Mouse (Mus musculus): ENCODE results near the gene Fkbp2. TPM values are rescaled to one million over a fixed set of nuclear protein-coding genes. Genes with fewer than 3 reads are reported as not detected.
A peak's percentile ranks its signal among the peaks of the same experiment; 100 is the strongest.

Gene Fkbp2
- total and polyA plus RNA-seq, 2 experiments from 2014 or later: 0.65 to 59.9 TPM

GRCm38 (mm10) chr19:6989251-6989650, 8.9 kb upstream of the Fkbp2 start:
- Histone ChIP-seq H3K4me3 (ENCODE audit: low read depth, low read length) (no peak overlapping the region), H3K4me2 (ENCODE audit: low read depth, low read length) (no peak overlapping the region), H3K36me3 (replicated peaks; ENCODE audit: control insufficient read depth, insufficient read depth, low read length) (peaks cover 11% of the 10 kb centered on the region), H3K4me1 (ENCODE audit: control insufficient read depth, insufficient read depth) (peaks cover 16% of the 10 kb centered on the region), H3K9me3 (replicated peaks; ENCODE audit: control insufficient read depth, low read length) (no peaks in the 10 kb centered on the region), H3K27me3 (ENCODE audit: control insufficient read depth, insufficient read depth, low read length) (no peaks in the 10 kb centered on the region), H3K27ac (ENCODE audit: low read depth) (no peak overlapping the region), H3K9ac (replicated peaks; ENCODE audit: low read depth, low read length) (no peak overlapping the region)
- no peak for ATAC-seq (ENCODE audit: insufficient read depth, low read depth)
- DNase-seq (ENCODE audit: low spot score): no peak
- WGBS: 89% methylated on average over 8 of the region's 8 CpGs
- no peak for TF ChIP-seq EP300 (IDR thresholded peaks at IDR 0.05; ENCODE audit: low read depth)
- no peak for TF ChIP-seq CTCF (IDR thresholded peaks at IDR 0.05; ENCODE audit: low read depth)

- H3K9ac ChIP-seq (replicated peaks; ENCODE audit: low read depth, low read length): peak overlapping the region; percentile 93
- ATAC-seq (ENCODE audit: insufficient read depth, low read depth): peak; percentile 2; the same call in 1 of the 2 replicates
These were observed 7.6 kb upstream of the Fkbp2 start for GRCm38 (mm10) chr19:6987904-6988285.

GRCm38 (mm10) chr19:6987061-6987903, 7.0 kb upstream of the Fkbp2 start, which contains the start of gene Vegfb:
Gene Vegfb (minus strand): TSS chr19:6987651.
- WGBS: under 1% methylated on average over 55 of the region's 85 CpGs

More at GRCm38 (mm10) chr19:6987904-6988285, 7.6 kb upstream of the Fkbp2 start:
- H3K9me3 ChIP-seq (replicated peaks; ENCODE audit: control insufficient read depth, low read length): no peaks in the 10 kb centered on the region
- H3K27ac ChIP-seq (ENCODE audit: low read depth): peak overlapping the region; percentile 99
- H3K4me3 ChIP-seq (ENCODE audit: low read depth, low read length): peak overlapping the region; percentile 93
- 6% methylated on average over 8 of the region's 8 CpGs for WGBS
- no peaks in the 10 kb centered on the region for H3K27me3 ChIP-seq (ENCODE audit: control insufficient read depth, insufficient read depth, low read length)
- DNase-seq (ENCODE audit: low spot score): no peak
- TF ChIP-seq EP300 (IDR thresholded peaks at IDR 0.05; ENCODE audit: low read depth) (no peak), CTCF (IDR thresholded peaks at IDR 0.05; ENCODE audit: low read depth) (no peak)
- H3K4me2 ChIP-seq (ENCODE audit: low read depth, low read length): peak overlapping the region; percentile 89
- peaks cover 20% of the 10 kb centered on the region for H3K36me3 ChIP-seq (replicated peaks; ENCODE audit: control insufficient read depth, insufficient read depth, low read length)
- peaks cover 15% of the 10 kb centered on the region for H3K4me1 ChIP-seq (ENCODE audit: control insufficient read depth, insufficient read depth)

GRCm38 (mm10) chr19:6985951-6986708, 5.8 kb upstream of the Fkbp2 start:
- TF ChIP-seq CTCF (IDR thresholded peaks at IDR 0.05; ENCODE audit: low read depth): no peak
- no peak for TF ChIP-seq EP300 (IDR thresholded peaks at IDR 0.05; ENCODE audit: low read depth)
- peak overlapping the region; percentile 99 for H3K27ac ChIP-seq (ENCODE audit: low read depth)
- DNase-seq (ENCODE audit: low spot score): no peak

More at GRCm38 (mm10) chr19:6987061-6987903, 7.0 kb upstream of the Fkbp2 start, which contains the start of gene Vegfb:
- H3K9me3 ChIP-seq (replicated peaks; ENCODE audit: control insufficient read depth, low read length): no peaks in the 10 kb centered on the region
- H3K9ac ChIP-seq (replicated peaks; ENCODE audit: low read depth, low read length): peak within 1 kb of the TSS; percentile 93
- H3K4me3 ChIP-seq (ENCODE audit: low read depth, low read length): peak within 1 kb of the TSS; percentile 93
- H3K27me3 ChIP-seq (ENCODE audit: control insufficient read depth, insufficient read depth, low read length): no peaks in the 10 kb centered on the region
- ATAC-seq (ENCODE audit: insufficient read depth, low read depth) (peak; percentile 63), DNase-seq (ENCODE audit: low spot score) (peak; percentile 69)
- peak within 1 kb of the TSS; percentile 89 for H3K4me2 ChIP-seq (ENCODE audit: low read depth, low read length)
- H3K27ac ChIP-seq (ENCODE audit: low read depth): peak within 1 kb of the TSS; percentile 99
- H3K4me1 ChIP-seq (ENCODE audit: control insufficient read depth, insufficient read depth): peaks cover 15% of the 10 kb centered on the region; the same call in 1 of the 2 replicates
- H3K36me3 ChIP-seq (replicated peaks; ENCODE audit: control insufficient read depth, insufficient read depth, low read length): peaks cover 26% of the 10 kb centered on the region
- no peak for TF ChIP-seq CTCF (IDR thresholded peaks at IDR 0.05; ENCODE audit: low read depth)
- TF ChIP-seq EP300 (IDR thresholded peaks at IDR 0.05; ENCODE audit: low read depth): 0 out of 2 replicates have a peak, but pooled peaks have one; percentile 11

GRCm38 (mm10) chr19:6985300-6985699, 5.0 kb upstream of the Fkbp2 start:
- H3K36me3 ChIP-seq (replicated peaks; ENCODE audit: control insufficient read depth, insufficient read depth, low read length): peaks cover 28% of the 10 kb centered on the region
- DNase-seq (ENCODE audit: low spot score): no peak
- peaks cover 20% of the 10 kb centered on the region for H3K4me1 ChIP-seq (ENCODE audit: control insufficient read depth, insufficient read depth)
- no peak overlapping the region for H3K27ac ChIP-seq (ENCODE audit: low read depth)
- H3K9me3 ChIP-seq (replicated peaks; ENCODE audit: control insufficient read depth, low read length): no peaks in the 10 kb centered on the region
- WGBS: 80% methylated on average over 19 of the region's 19 CpGs
- no peak overlapping the region for H3K4me3 ChIP-seq (ENCODE audit: low read depth, low read length)
- no peak for TF ChIP-seq EP300 (IDR thresholded peaks at IDR 0.05; ENCODE audit: low read depth)
- no peak for TF ChIP-seq CTCF (IDR thresholded peaks at IDR 0.05; ENCODE audit: low read depth)
- H3K4me2 ChIP-seq (ENCODE audit: low read depth, low read length): no peak overlapping the region
- no peak overlapping the region for H3K9ac ChIP-seq (replicated peaks; ENCODE audit: low read depth, low read length)
- H3K27me3 ChIP-seq (ENCODE audit: control insufficient read depth, insufficient read depth, low read length): no peaks in the 10 kb centered on the region
- ATAC-seq (ENCODE audit: insufficient read depth, low read depth): no peak

More at GRCm38 (mm10) chr19:6985951-6986708, 5.8 kb upstream of the Fkbp2 start:
- H3K9ac ChIP-seq (replicated peaks; ENCODE audit: low read depth, low read length): peak overlapping the region; percentile 93; the same call in 1 of the 2 replicates
- H3K4me3 ChIP-seq (ENCODE audit: low read depth, low read length): peak overlapping the region; percentile 93
- WGBS: 53% methylated on average over 10 of the region's 10 CpGs
- H3K9me3 ChIP-seq (replicated peaks; ENCODE audit: control insufficient read depth, low read length): no peaks in the 10 kb centered on the region
- no peaks in the 10 kb centered on the region for H3K27me3 ChIP-seq (ENCODE audit: control insufficient read depth, insufficient read depth, low read length)
- H3K4me2 ChIP-seq (ENCODE audit: low read depth, low read length): peak overlapping the region; percentile 89
- peaks cover 28% of the 10 kb centered on the region for H3K36me3 ChIP-seq (replicated peaks; ENCODE audit: control insufficient read depth, insufficient read depth, low read length)
- peaks cover 16% of the 10 kb centered on the region for H3K4me1 ChIP-seq (ENCODE audit: control insufficient read depth, insufficient read depth)
- no peak for ATAC-seq (ENCODE audit: insufficient read depth, low read depth)

All from heart, postnatal 0 days (tissue).